Mouse (Mus musculus) gastrocnemius, postnatal 25 days (tissue): ENCODE measurements at regions not wholly inside any gene's neighbourhood (a gene's known extent, or its start where the extent isn't known, plus 50 kb on each side); places are given as distances from the start of the nearest gene placed in this dataset.
"Not testable (repeated sequence)": the region's sequence is repeated elsewhere in the genome, so short reads cannot be mapped to it uniquely, and the experiment has no call there.

ENCODE experiments used
- DNase-seq: peaks from one replicate; pipeline ENCODE4 v3.0.0; 2022

DNA sequence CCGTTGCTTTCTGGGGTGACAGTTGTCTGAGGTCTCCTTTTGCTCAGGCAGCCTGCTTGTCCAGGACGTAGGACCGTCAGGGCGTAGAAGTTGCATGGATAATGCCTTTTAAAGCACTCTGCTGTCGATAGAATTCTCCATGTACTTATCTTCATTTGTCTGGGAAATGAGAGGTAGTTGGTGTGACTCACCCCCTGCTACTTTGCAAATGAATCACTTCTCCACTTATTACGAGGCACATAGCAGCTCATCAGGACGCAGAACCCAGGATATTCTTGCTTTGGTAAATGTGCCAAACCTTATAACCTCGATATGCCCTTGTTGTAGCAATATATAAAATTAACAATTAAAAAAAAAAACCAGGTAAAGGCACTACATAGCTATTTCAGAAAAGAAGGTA, 159.7 kb upstream of the Smlr1 start:
- DNase-seq = no peak

DNA sequence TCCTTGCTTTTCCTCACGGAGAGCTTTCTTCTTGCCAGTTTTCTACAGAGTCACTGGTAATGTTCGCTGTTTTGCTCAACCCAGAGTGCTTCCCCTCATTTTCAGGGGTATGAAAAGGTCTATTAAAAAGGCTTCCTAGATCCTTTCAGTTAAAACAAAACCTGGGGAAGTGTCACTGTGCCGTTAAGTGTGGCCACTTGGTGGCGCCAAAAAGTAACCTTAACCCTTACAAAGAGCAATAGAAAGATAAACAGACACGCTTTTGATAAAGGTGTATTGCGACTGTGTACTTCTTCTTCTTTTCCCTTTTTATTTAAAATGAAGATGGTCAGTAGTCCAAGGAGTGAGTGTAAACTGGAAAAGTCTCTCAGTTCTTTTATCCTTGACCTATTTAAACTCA, 145.2 kb upstream of the Smlr1 start:
- peak; percentile 8 for DNase-seq

DNA sequence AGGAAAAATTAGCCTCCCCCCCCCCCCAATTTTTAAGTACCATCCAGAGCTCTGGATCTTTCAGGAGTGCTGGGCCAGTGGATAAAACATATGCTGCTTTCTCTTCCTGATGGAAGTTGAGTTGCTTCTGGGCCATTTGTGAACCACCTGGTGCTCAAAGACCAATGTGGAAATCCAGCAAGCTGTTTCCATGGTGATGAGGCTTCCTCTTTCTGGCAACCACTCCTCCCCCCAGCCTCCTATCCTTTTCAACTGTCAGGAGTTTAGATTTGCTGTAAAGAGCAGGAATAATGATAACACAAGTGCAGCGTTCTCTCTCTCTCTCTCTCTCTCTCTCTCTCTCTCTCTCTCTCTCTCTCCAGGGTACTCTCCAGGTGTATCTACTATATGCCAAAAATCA, 141.8 kb upstream of the Smlr1 start:
- no peak for DNase-seq

DNA sequence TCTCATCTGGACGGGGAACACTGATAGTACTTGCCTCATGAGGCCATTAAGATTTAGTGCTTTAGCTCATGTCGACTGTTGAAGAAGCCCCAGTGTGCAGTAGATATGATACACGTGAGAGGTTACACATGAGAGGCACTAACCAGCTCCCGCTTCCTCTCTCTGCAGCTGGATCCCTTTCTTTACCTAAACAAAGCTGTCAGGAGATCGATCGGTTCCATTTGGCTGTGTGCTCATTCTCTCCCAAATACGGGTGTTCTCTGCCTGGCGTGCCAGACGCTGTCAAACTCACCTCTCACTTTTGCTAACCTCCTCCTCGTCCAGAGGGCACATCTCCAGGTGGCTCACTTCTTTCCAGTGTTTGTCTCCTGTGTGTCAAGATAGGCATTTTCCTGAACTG, 139.3 kb upstream of the Smlr1 start:
- DNase-seq = no peak

DNA sequence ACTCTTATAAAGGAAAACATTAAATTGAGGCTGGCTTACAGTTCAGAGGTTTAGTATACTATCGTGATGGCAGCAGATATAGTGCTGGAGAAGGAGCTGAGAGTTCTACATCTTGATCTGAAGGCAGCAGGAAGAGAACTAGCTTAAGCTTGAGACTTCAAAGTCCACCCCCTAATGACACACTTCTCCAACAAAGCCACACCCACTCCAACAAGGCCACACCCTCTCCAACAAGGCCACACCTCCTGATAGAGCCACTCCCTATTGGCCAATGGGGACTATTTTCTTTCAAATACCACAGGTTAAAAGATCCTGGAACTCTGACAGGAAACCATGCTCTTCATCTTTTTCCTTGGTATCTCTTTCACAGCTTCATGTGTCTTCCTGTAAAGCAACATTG, 134.0 kb upstream of the Smlr1 start:
- DNase-seq = no peak

DNA sequence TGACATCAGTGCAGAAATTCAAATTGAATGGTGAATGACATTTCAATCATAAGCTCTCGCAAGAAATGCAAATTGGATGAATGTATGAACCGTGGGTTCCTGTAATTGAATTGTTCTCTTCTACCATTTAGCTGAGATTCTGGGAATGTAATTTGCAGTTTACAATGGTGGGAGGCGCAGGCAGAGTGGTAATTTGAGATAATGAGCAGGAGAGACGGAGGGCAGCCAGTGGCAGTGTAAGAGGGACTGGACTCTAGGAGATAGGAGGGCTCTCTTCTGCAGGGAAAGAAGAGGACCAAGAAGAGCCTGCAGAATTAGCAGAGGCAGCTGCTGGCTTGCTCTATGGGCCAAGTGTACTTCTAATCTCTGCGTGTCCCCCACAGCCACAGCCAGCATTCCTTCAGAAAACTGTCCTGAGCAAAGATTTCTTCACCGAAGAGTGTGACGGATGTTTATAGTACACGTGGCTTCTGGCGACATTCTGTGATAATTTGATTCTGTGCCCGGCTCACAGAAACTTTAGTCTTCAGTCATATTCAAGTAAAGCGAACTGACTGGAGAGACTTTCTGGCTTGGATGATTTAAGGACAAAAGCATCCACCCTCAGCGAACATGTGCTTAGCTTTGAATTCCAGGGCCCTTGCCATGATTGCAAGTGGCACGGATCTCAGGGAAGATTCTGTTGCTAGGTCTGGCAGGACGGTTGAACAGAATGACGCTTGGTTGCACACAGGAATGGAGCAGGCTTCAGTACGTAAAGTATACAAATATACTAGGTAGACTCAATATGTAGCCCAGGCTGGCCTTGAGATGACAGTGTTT, 116.9 kb upstream of the Smlr1 start:
- DNase-seq = peak; percentile 7

DNA sequence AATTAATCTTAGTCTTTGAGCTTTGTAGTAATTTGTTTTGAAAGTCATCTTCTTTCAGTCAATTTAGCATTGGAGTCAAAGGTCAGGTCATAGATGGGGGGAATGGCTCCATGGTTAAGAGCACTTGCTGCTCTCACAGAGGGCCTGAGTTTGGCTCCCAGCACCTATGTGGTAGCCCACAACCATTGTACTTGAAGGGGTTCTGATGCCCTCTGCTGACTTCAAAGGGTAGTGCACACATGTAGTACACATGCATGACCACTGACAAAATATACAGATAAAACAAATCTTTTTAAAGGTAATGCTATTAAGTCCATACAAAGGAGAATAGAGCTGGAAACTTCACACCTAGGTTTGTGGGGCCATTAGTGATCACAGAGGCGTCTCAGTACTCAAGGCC, 111.7 kb upstream of the Smlr1 start:
- DNase-seq = no peak

- no peak for DNase-seq
Observed at GRCm38 (mm10) chr10:25643518-25643993, 107.5 kb upstream of the Smlr1 start.

DNA sequence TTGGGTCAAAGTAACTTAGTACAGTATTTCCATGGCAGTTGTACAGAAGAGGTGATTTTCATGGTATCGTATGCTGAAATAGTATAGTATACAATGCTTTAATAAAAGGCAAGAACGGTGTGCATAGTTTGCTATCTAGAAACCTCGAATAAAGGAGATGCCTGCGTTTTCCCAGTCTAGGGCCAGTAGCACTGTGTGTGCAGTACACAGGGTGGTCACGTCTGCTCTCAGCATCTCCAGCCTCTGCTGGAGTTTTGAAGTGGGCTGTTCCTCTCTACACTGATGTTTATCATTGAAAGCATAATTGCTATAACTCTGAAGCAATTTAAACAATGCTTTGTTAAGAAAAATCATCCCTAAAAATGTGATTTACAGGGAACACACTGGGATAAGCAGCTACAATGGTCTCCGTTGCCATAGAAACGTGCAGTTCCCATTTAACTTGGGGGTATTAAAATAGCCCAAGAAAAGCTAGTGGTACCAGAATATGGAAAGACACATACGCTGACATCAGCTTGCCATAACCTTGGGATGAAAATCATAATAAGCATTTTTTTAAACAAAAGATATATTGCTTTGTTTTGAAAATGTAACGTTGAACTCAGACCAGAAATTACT, 106.1 kb upstream of the Smlr1 start:
- no peak for DNase-seq

- DNase-seq = no peak
Observed at GRCm38 (mm10) chr10:25633058-25633614, 97.1 kb upstream of the Smlr1 start.

GRCm38 (mm10) chr10:25632306-25632705, 96.2 kb upstream of the Smlr1 start:
- no peak for DNase-seq

DNA sequence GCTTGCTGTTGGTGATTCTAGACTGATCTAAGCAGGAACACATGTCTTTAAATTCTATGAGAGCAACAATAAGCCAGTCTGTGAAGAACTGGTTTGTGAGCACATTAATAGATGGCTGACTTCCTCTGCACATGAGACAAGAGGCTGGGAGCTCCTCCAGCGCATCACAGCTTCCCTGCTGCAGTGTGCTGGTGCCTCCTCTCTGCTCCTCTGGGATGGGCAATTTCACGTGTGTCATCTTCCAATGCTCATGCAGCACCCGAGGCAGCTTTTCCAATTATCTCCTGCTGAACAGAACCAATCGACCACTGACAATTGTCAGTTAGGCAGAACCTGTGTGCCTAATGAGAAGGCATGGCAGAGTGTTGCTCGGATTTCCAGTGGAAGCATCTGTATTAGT, 86.5 kb upstream of the Smlr1 start:
- no peak for DNase-seq

DNA sequence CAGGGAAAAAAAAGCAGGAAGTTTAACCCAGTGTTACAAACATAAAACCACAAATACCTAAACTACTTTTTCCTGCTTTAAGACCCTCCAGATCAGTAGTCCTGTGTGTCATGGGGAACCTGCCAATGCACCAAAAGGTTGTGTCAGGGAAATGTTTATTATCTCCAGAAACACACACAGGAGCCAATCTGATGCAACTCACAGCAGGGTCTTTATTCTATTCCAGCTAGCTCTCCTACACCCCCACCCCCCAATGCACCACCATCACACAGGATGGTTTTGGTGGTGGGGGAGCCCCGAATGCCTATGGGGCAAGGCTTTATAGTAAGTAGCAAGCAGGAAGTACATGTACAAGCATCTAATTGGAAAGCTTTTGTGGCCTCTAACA, 85.7 kb upstream of the Smlr1 start:
- DNase-seq = not testable (repeated sequence)

GRCm38 (mm10) chr10:25620939-25621746, 85.1 kb upstream of the Smlr1 start:
- DNase-seq = no peak

GRCm38 (mm10) chr10:25619702-25620101, 83.6 kb upstream of the Smlr1 start:
- DNase-seq = no peak

- DNase-seq = no peak
Observed at GRCm38 (mm10) chr10:25601471-25601870, 65.4 kb upstream of the Smlr1 start.

DNA sequence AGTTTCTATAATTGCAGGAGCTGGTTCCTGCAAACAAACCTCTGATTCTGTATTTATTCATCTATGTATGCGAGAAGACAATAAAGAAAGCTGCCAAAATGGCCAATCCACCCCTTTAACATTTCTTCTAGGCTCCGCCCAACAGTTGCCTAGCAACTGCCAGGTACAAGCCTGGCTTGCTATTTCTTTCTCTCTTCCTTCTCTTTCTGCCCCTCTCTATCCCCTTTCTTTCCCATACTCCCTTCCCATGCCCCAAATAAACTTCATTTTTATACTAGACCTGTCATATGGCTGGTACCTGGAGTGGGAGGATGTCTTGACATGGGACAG, 53.2 kb upstream of the Smlr1 start:
- no peak for DNase-seq

DNA sequence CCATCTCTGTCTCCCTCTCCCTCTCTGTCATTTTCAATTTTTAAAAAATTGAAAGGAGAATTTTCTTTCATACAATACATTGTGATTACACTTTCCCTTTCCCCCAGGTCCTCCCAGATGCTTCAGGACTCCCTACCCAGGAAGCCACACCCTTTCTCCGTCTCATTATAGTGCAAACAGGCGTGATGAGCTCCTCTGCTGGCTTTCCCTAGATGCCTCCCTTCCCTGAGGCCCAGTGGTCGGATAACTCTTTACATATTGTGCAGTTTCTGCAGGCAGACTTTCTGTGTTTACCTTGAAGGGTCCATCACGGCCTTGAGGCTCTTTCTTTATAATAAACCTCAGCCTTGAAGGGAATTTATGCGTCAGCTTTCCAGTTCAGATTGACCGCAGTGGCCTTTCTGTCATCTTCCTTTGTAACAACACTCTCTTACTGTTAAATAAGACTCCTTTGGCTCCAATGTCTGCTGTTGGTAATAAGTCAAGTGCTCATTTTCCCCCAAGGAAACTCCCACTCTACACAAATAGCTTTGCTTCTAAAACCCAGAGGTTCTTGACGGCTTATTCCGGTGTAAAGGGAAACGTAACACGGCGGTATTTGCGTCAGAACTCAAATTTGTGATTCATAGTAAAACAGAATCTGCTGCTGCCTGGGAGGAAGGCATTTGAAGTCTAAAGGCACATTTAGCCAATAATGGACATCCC, 52.7 kb upstream of the Smlr1 start:
- DNase-seq = no peak
